Mouse (Mus musculus) ZHBTc4 (cell line): ENCODE data around the gene Kbtbd3.
A peak's percentile ranks its signal among the peaks of the same experiment; 100 is the strongest.

Source experiments
- DNase-seq: peaks from one replicate; pipeline ENCODE4 v3.0.0-alpha.2; 2011; ENCODE audit warnings: low read depth, low spot score

Gene Kbtbd3

DNA sequence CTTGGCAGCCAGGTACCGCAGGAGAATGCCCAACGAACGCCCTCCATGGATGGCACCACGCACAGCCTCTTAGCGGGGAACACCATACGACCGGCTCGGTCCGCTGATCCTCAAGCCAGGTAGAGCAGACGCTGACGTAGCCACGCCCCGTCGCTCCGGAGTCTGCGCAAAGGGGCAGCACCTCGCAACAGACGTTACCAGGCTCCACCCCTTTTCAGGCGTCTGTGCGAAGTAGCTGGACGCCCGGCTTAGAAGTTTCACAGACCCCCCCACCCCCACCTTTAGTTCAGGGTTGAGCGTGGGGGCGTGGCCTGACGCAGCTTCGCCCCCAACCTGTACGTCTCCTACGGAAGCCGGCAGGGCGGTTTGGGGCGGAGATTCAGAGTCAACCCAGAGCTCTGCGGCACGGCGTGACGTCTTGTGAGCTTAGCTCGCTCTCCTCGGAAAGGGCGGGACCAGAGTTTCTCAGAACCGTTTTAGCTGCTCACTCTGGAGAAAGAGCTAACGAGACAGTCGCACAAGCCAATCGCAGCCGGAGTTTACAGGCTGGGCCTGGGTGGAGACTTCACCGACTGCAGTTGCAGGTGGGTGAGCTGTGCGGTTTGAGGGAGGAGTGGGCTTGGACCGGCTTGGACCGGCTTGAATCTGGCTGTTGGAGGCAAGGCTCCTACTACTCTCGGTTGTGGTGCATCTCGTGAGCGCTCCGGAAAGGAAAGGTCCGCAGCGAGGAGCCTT, at the start of gene Kbtbd3, which contains the start of gene Aasdhppt:
Gene Kbtbd3, plus strand, starts transcription at position 483 of the 735 bp plus-strand sequence.
Gene Aasdhppt, minus strand, starts transcription at position 121 of the 735 bp plus-strand sequence.
- peak; percentile 100 for DNase-seq

DNA sequence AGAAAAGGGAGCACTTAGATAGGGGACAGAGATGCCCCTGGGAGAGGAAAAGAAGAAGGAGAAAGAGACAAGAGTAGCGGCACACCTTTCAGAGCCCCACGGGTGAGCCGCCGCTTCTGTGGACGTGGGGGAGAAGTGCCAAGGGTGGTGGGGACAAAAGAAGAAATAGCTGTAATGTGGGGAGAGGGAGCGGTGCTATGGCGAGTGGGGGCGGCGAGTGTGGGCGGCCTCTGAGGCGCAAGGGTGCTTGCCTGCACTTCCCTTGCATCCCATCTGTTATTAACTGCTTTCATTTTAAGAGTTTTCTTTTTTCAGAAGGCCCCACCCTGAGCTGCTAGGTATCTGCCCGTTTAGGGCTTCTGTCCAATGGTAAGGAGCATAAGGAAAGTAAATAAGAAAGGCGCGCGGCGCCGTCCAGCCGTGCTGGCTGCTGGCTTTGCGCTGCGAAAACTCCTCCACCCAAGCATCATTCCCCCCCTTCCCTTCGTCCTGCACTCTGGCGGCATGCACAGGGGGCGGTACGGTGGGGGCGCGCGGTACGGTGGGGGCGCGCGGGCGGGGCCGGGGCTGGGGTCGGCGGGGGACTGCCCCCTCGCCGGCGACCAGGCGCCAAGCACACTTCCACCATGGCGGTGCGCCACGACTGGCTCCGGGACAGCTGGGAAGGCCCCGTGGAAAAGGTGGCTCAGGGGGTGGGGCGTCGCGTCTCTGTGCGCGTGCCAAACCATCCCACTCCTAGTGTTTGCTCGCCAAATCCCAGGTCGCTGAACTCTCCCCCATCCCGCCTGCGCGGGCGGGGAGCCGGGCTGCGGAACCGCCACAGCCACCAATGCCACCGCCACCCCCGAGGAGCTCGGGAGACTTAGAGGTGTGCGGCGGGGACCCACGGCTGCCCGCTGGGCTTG, 49.5 kb upstream of the Kbtbd3 start:
- peak; percentile 84 for DNase-seq

DNA sequence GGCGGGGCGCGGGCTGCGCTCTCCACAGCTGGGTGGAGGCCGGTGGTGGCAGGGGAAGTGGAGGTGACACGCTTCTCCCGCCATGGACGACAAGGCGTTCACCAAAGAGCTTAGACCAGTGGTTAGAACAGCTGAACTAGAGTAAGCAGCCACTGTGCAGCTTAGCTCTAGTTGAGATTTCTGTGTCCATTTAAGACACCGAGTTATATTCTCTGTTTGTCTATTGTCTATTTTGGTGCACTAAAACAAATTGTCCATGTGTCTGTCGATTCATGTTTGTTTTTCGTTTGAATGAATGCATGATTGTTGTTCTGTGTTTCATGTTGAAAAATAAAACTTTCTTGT, 48.9 kb upstream of the Kbtbd3 start:
- DNase-seq = peak; percentile 63

DNA sequence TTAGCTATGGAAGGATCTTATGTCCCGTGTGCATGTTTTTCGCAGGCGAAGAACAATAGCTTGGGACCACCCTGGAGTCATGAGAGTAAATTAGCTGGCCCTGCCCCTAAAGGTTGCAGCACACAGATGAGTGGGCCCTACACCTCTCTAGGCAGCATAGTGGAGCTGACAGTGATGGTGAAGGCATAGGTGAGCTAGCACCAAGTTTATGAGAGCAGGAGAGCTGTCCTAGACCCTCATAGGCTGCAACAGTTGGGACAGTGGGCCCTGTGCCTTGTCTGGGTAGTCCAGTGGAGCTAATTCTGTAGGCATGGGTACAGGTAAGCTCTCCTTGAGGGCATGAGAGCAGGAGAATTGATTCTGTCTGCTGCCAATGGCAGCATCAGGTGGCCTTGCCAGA, 42.8 kb upstream of the Kbtbd3 start:
- no peak for DNase-seq

DNA sequence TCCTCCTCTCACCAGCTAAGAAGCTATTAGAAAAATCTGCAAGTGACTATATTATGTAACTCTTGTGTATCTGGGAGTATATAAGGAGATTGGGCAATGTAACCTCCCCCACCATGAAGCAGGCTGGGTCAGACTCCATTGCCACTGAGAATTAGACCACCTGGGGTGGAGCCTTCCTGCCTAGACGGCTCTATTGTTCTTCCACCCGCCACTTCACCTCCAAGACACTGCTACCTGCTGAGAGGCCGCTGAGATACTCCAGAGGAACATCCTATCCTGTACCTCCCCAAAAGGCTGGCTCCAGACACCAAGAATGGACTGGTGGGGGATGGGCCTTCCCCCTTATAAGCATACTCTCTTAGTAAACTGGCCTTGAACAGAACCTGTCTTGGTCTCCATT, 25.8 kb upstream of the Kbtbd3 start:
- DNase-seq = peak; percentile 95

DNA sequence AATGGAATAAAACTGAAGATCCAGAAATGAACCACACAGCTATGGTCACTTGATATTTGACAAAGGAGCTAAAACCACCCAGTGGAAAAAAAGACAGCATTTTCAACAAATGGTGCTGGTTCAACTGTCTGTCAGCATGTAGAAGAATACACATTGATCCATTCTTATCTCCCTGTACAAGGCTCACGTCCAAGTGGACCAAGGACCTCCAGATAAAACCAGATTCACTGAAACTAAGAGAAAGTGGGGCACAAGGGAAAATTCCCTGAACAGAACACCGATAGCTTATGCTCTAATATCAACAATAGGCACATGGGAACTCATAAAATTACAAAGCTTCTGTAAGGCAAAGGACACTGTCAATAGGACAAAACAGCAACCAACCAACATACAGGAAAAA, 9.2 kb upstream of the Kbtbd3 start:
- no peak for DNase-seq

DNA sequence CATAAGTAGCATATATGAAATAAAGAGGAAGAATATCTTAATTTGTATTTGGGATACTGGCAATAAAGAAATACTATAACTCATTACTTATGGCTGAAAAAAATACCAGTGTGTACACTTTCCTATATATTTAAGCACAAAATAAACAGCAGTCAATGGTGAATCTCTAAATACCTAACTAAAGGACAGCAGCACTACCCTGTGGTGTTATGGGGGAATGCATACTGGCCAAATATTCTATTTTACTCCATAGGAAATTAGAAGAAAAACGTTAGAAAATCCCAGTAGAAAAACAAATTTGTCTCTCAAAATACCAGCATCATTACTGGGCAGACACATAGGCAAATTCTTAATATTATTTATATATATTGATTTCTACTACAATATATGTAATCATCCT, 4.8 kb upstream of the Kbtbd3 start:
- no peak for DNase-seq

DNA sequence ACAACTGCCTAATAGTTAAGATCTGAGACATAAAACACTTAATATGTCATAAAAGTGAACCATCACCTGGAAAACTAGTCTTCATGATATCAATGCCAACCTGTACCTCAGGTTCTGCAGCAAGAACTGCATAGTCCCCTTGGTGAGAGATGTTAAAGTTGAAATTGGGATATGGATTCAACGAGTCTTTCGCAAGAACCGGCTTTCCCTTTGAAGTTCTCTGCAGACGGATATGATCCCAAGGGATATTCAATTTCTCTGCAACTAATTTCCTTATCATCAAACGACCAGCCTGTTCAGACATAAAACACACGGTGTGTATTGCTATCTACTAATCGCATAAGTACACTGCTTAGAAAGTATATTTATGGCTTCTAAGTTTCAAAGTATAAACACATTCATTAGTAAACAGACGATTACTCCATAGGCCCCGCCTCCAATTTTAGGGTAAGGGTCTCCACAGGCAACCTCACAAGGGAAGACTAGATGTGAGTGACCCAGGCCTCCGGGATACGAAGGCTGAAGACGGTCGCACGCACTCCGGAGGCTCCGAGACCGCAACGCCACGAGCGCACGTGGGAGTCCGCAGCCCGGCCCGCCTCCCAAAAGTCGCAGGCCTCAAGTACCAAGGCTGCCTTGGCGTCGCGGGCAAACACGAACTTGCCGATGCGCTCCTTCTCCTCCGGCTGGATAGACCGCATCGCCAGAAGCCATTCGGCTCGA, 844 bp upstream of the Kbtbd3 start:
- no peak for DNase-seq

DNA sequence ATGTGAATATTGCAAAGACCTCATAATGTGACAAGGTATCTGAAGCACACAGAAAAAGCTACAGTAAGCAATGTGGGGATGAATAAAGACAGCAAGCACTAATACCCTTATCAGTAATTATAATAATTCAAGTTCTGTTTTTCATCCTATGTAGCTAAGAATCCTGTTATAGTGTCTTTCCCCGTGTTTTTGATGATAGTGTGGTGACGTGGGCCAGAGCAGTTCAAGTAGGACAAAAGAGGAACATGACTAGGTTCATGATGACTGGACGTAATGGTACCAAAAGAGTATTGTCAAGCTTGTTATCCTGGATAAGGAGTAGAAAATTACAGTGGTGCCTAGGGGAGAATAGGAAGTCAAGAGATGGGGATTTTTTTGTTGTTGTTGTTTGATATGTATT, 1.1 kb downstream of the Kbtbd3 start:
- DNase-seq = no peak

DNA sequence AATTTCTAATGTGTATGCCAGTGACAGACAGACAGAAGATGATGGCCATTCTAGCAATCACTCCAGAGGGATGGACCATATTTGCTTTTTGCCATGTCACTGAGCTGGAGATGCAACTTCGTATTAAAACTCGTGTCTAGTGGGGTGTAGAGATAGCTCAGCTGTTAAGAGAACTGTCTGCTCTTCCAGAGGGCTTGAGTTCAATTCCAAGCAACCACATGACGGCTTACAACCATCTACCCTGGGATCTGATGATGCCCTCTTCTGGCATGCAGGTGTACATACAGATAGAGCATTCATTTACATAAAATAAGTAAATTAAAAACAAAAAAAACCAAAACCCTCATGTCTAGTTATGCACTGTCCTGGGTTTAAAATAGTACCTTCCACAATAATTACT, 1.5 kb downstream of the Kbtbd3 start:
- peak; percentile 41 for DNase-seq

DNA sequence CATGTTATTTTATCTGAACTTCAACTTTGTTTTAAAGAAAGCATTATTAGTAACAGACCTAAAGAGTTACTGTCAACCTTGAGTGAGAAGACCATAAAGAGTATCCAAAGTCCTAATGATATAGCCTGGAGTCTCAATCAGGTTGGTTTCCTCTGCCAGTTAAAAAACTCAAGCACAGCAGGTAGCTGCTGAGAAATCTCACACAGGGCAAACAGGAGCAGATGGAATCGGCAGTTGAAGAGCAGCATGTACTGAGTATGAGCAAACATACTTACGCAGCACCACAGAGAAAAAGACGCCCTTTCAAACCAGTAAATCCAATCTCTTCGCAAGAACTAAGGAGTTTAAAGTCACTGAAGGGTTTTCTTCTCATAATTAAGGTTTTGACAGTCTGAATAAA, 4.3 kb downstream of the Kbtbd3 start:
- no peak for DNase-seq

DNA sequence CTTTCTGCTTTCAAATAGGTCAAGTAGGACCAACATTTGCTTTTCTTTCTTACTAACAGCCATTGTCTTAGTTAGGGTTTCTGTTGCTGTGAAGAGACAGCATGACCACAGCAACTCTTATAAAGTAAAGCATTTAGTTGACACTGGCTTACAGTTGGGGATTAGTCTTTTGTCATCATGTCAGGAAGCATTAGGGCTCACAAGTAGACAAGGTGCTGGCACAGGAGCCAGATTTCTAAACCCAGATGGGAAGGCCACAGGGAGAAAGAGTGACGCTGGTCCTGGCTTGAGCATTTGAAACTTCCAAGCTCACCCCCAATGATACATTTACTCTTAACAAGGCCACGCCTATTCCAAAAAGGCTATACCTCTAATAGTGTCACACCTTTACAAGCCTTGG, 6.1 kb downstream of the Kbtbd3 start:
- no peak for DNase-seq

DNA sequence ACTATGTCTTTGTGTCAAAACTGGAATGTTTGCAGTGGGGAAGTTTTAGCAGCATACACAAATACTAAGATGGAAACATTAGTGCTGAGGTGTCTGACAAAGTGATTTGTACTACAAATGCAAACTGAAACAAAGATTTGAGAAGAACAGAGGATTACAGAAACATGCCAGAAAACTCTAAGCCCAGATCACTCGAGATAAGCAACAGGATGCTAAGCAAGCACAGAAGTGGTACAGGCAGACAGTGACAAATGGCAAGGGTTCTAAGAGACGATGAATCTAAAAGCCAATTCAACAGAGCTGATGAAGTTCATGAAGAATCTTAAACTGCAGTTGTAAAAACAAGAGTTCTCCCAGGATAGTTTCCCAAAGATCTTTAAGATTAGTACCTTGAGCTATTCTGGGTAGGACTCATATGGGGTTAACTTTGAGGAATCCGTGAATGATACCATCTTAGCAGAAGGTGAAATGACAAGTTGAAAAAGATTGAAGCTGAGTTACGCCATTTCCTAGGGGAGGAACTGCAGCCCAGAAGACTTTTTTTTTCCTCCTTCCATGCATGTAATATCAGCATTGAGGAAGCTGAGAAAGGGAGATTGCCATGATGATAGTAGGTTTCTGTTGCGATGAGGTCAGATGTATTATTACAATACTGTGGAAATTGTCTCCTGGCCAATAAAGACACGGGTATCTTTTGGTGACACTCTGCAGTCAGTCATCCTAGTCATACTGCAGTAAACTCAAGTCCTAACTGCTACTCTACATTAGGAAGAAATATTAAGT, 9.5 kb downstream of the Kbtbd3 start:
- DNase-seq = no peak

DNA sequence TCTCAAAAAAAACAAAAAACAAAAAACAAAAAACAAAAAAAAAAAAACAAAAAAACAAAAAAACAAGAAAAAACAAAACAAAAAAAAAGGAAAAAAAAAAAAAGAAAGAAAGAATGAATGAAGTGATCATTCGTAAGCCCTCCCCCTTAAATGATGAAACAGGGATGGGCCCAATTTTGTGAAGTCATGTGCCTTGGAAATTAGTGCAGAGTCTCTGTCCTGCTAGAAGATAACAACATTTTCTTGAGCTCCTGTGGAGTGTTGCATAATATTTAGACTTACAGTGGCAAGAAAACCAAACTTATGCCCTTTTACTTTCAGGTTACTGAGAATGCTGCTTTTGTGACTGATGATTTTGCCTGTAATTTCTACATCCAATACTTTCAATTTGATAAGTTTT, 43.5 kb downstream of the Kbtbd3 start:
- no peak for DNase-seq

DNA sequence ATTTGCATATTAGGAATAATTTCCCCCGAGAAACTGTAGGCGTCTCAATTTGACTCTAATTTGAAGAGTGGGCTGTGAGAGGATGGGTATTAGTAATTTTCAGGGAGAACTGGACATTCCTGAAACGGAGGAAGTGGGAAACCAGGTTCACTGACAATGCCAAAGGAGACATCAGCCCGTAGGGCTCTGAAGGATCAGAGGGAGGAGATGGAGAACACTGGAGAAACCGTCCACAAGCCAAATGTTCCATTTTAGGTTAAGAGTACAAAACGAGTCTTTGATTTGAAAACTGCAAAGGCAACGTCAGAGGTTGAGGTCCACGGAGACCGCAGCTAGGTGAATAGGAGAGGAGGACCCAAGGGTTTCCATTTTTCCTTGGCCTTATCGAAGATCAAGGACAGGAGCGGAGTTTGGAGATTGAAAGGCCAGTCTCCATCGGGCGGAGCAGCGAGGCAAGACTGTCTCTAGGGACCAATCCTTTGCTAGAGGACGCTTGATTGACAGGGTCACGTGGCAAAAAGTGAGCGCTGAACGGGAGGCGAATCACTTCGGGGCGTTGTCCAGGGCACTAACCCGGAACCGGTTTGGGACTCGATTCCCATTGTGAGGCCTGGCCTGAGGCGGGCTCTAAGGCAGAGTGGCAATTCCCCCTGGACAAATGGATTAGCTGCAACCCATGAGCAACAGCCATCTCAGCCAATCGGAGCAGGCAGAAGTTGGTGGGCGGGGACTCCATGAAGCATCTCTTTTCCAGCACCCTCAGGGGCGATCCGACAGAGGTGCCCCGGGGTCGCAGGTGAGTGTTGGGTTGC, 66.4 kb downstream of the Kbtbd3 start, which contains the start of gene Msantd4:
Gene Msantd4, plus strand, starts transcription at position 735 of the 812 bp plus-strand sequence.
- DNase-seq = peak; percentile 99

DNA sequence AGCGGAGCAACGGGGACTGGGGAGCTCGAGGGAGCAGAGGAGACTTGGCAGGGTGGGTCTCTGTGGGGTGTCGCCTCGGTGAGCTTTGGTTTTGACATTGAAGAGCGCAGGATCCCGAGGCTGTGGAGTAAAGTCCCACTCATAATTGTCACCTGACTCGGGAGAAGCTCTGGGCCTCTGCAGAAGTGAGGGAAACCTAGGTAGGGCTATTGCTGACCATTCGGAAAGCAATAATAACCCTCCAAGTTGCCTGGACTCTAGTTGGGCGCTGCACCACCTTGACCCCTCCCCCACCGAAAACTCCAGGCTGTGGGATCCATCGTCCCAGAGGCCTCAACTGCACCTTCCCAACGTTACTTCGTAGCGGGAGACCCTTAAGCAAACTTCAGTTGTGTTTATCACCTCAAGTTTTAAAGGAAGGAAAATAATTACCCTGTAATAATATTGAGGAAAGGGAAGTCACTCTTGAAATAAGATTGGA, 67.0 kb downstream of the Kbtbd3 start:
- no peak for DNase-seq
